8 mouse cellular contexts compared by ENCODE assay signal in genomic region chr5:110286446-110287083, GRCm38 (mm10). TPM values are rescaled to one million over a fixed set of nuclear protein-coding genes. Genes with fewer than 3 reads are reported as not detected.
DNase-seq lines count a peak whose midpoint lies in the region; ATAC-seq and TF ChIP-seq lines count a peak whose summit lies in the region.

No protein-coding gene starts in this region.

- no peaks in the 10 kb centered on the region for H3K27me3 ChIP-seq in heart, embryonic 14.5 days (ENCODE audit: control insufficient read depth, insufficient read depth, low read length)
- H3K27me3 ChIP-seq in G1E (ENCODE audit: insufficient read depth, low read length), result no peaks in the 10 kb centered on the region
- peaks cover 25% of the 10 kb centered on the region for H3K27me3 ChIP-seq in hindbrain, embryonic 10.5 days (ENCODE audit: insufficient read depth, poor library complexity, severe bottlenecking)
- peaks cover 11% of the 10 kb centered on the region; the same call in 1 of the 2 replicates for H3K27me3 ChIP-seq in midbrain, embryonic 11.5 days (ENCODE audit: control insufficient read depth, insufficient read depth, low read length)

- no peak for DNase-seq in heart, postnatal 4 days
- no peak for DNase-seq in G1E (ENCODE audit: low spot score)
- DNase-seq in hindbrain, embryonic 10.5 days (ENCODE audit: low spot score), result no peak
- DNase-seq in midbrain, embryonic 11.5 days (ENCODE audit: low spot score, missing footprints), result no peak
- no peak for DNase-seq in layer of hippocampus, postnatal 10 days (ENCODE audit: low spot score in 2 of 2)
- no peak for DNase-seq in layer of hippocampus, postnatal 25 days (ENCODE audit: extremely low spot score in 1 of 2, low spot score in 1 of 2)
- no peak for DNase-seq in adrenal gland, adult 8-10 months

- peaks cover 24% of the 10 kb centered on the region for H3K36me3 ChIP-seq in heart, embryonic 14.5 days (ENCODE audit: control insufficient read depth, insufficient read depth, low read length)
- H3K36me3 ChIP-seq in G1E (replicated peaks), result peaks cover 51% of the 10 kb centered on the region
- peaks cover 29% of the 10 kb centered on the region for H3K36me3 ChIP-seq in hindbrain, embryonic 10.5 days
- no peaks in the 10 kb centered on the region; the same call in 1 of the 2 replicates for H3K36me3 ChIP-seq in midbrain, embryonic 11.5 days (ENCODE audit: control insufficient read depth, insufficient read depth, low read length)

- peaks cover 2 to 12% of the 10 kb centered on the region in 2 experiments; a peak in 3 of 4 replicates for H3K4me1 ChIP-seq in heart, embryonic 14.5 days (ENCODE audit: control insufficient read depth in 2 of 2, insufficient read depth in 2 of 2, low read length in 2 of 2)
- peaks cover 55% of the 10 kb centered on the region for H3K4me1 ChIP-seq in G1E (ENCODE audit: insufficient read depth, low read depth, low read length)
- peaks cover 22% of the 10 kb centered on the region for H3K4me1 ChIP-seq in hindbrain, embryonic 10.5 days (replicated peaks)
- peaks cover 2% of the 10 kb centered on the region; the same call in 1 of the 2 replicates for H3K4me1 ChIP-seq in midbrain, embryonic 11.5 days (ENCODE audit: control insufficient read depth, insufficient read depth, low read length)

- no peaks in the 10 kb centered on the region for H3K9me3 ChIP-seq in heart, embryonic 14.5 days (ENCODE audit: control insufficient read depth, low read length)
- no peaks in the 10 kb centered on the region for H3K9me3 ChIP-seq in G1E (replicated peaks)
- H3K9me3 ChIP-seq in hindbrain, embryonic 10.5 days, result no peaks in the 10 kb centered on the region
- H3K9me3 ChIP-seq in midbrain, embryonic 11.5 days (ENCODE audit: control insufficient read depth, low read length), result no peaks in the 10 kb centered on the region

- peak overlapping the region; percentile 64 to 91 for H3K4me3 ChIP-seq in heart, embryonic 14.5 days (ENCODE audit: control insufficient read depth in 1 of 2, insufficient read depth in 1 of 2, low read depth in 1 of 2, low read length in 2 of 2)
- peak overlapping the region; percentile 86 for H3K4me3 ChIP-seq in G1E (ENCODE audit: low read depth, low read length)
- H3K4me3 ChIP-seq in hindbrain, embryonic 10.5 days, result peak overlapping the region; percentile 62
- H3K4me3 ChIP-seq in midbrain, embryonic 11.5 days (ENCODE audit: low read depth, low read length), result peak overlapping the region; percentile 75

- 4% methylated on average over 30 of the region's 31 CpGs for WGBS in heart, embryonic 14.5 days
- WGBS in hindbrain, embryonic 10.5 days, result 3% methylated on average over 31 of the region's 31 CpGs
- 4% methylated on average over 28 of the region's 31 CpGs for WGBS in midbrain, embryonic 11.5 days

- ATAC-seq in heart, embryonic 14.5 days (ENCODE audit: insufficient number of reproducible peaks, insufficient read depth, low FRiP score, low read depth), result peak; percentile 53; the same call in 1 of the 2 replicates
- 0 out of 2 replicates have a peak, but pooled peaks have one; percentile 5 for ATAC-seq in G1E (ENCODE audit: extremely low read depth, insufficient number of reproducible peaks, low FRiP score, poor library complexity, severe bottlenecking)
- peak; percentile 78 for ATAC-seq in midbrain, embryonic 11.5 days (ENCODE audit: low FRiP score)

- no peak for TF ChIP-seq CTCF in G1E (IDR thresholded peaks at IDR 0.05; ENCODE audit: low read depth, low read length)

- peak overlapping the region; percentile 98 for H3K4me2 ChIP-seq in heart, embryonic 14.5 days (ENCODE audit: low read length)
- H3K4me2 ChIP-seq in midbrain, embryonic 11.5 days, result peak overlapping the region; percentile 83

- peak overlapping the region; percentile 81 for H3K9ac ChIP-seq in heart, embryonic 14.5 days (ENCODE audit: low read length)
- H3K9ac ChIP-seq in midbrain, embryonic 11.5 days (ENCODE audit: low read length), result peak overlapping the region; percentile 84

- H3K27ac ChIP-seq in heart, embryonic 14.5 days (replicated peaks in 1 of 2; ENCODE audit: control insufficient read depth in 1 of 2, insufficient read depth in 1 of 2, low read depth in 2 of 2, low read length in 2 of 2), result peak overlapping the region in 1 of 2 experiments; percentile 34; a peak in 2 of 4 replicates
- peak overlapping the region; percentile 90 for H3K27ac ChIP-seq in hindbrain, embryonic 10.5 days
- 0 out of 2 replicates have a peak overlapping the region, but pooled peaks have one; percentile 20 for H3K27ac ChIP-seq in midbrain, embryonic 11.5 days (ENCODE audit: low read depth, low read length)

RNA-seq across cellular contexts. Expression of gene Pole, which starts 0.5 kb away (rescaled TPM):
- polyA plus RNA-seq in heart, embryonic 14.5 days (2014; fragmentation: Nextera tagmentation; extraction: Ambion mirVana), result 16.1 and 19.6 TPM in 2 replicates
- 10 to 100 TPM; 20.9 to 22.0 TPM for total RNA-seq in heart, postnatal 4 days (2021)
- total RNA-seq in G1E (2014; fragmentation: Nextera tagmentation) (139 and 144 TPM in 2 replicates), G1E (2017) (64.6 and 67.2 TPM in 2 replicates)
- polyA plus RNA-seq in G1E (2012), result 30.0 and 30.9 TPM in 2 replicates
- 33.4 and 44.2 TPM in 2 replicates for polyA plus RNA-seq in hindbrain, embryonic 10.5 days (2016; fragmentation: Nextera tagmentation; extraction: Ambion mirVana)
- 39.4 and 39.6 TPM in 2 replicates for polyA plus RNA-seq in midbrain, embryonic 11.5 days (2014; fragmentation: Nextera tagmentation; extraction: Ambion mirVana)
- 1 to 10 TPM; 4.8 to 7.6 TPM for total RNA-seq in layer of hippocampus, postnatal 10 days (2021)
- total RNA-seq in layer of hippocampus, postnatal 25 days (2021), result 1 to 10 TPM; 1.3 to 1.8 TPM
- total RNA-seq in adrenal gland, adult 8-10 months (2022), result 1 to 10 TPM; 2.8 to 3.6 (median 3.1) TPM

RNA-seq across cellular contexts. Expression of gene Pxmp2, which starts 0.6 kb away (rescaled TPM):
- 14.6 and 19.4 TPM in 2 replicates for polyA plus RNA-seq in heart, embryonic 14.5 days (2014; fragmentation: Nextera tagmentation; extraction: Ambion mirVana)
- 10 to 100 TPM; 23.3 to 25.0 TPM for total RNA-seq in heart, postnatal 4 days (2021)
- total RNA-seq in G1E (2014; fragmentation: Nextera tagmentation), result 13.0 and 17.5 TPM in 2 replicates
- 12.9 and 15.6 TPM in 2 replicates for total RNA-seq in G1E (2017)
- 41.4 and 52.9 TPM in 2 replicates for polyA plus RNA-seq in G1E (2012)
- 12.1 and 14.4 TPM in 2 replicates for polyA plus RNA-seq in hindbrain, embryonic 10.5 days (2016; fragmentation: Nextera tagmentation; extraction: Ambion mirVana)
- 11.5 and 13.3 TPM in 2 replicates for polyA plus RNA-seq in midbrain, embryonic 11.5 days (2014; fragmentation: Nextera tagmentation; extraction: Ambion mirVana)
- total RNA-seq in layer of hippocampus, postnatal 10 days (2021), result 1 to 10 TPM; 8.5 to 9.5 TPM
- 10 to 100 TPM in 1 of 2 experiments, 1 to 10 TPM in 1; 10.0 to 12.6 TPM for total RNA-seq in layer of hippocampus, postnatal 25 days (2021)
- 10 to 100 TPM in 1 of 4 experiments, 1 to 10 TPM in 3; 6.2 to 15.7 (median 9.6) TPM for total RNA-seq in adrenal gland, adult 8-10 months (2022)

RNA-seq across cellular contexts. Expression of gene Pgam5, which starts 16.9 kb away (rescaled TPM):
- polyA plus RNA-seq in heart, embryonic 14.5 days (2014; fragmentation: Nextera tagmentation; extraction: Ambion mirVana), result 56.3 and 58.3 TPM in 2 replicates
- total RNA-seq in heart, postnatal 4 days (2021), result 10 to 100 TPM; 41.4 to 42.8 TPM
- total RNA-seq in G1E (2014; fragmentation: Nextera tagmentation) (52.8 and 69.2 TPM in 2 replicates), G1E (2017) (67.0 and 76.5 TPM in 2 replicates)
- polyA plus RNA-seq in G1E (2012), result 20.9 and 23.8 TPM in 2 replicates
- 92.7 and 98.0 TPM in 2 replicates for polyA plus RNA-seq in hindbrain, embryonic 10.5 days (2016; fragmentation: Nextera tagmentation; extraction: Ambion mirVana)
- polyA plus RNA-seq in midbrain, embryonic 11.5 days (2014; fragmentation: Nextera tagmentation; extraction: Ambion mirVana), result 90.4 and 97.6 TPM in 2 replicates
- total RNA-seq in layer of hippocampus, postnatal 10 days (2021), result 10 to 100 TPM; 66.2 to 73.7 TPM
- 10 to 100 TPM; 62.5 to 63.2 TPM for total RNA-seq in layer of hippocampus, postnatal 25 days (2021)
- 10 to 100 TPM; 49.0 to 59.0 (median 56.8) TPM for total RNA-seq in adrenal gland, adult 8-10 months (2022)

RNA-seq across cellular contexts. Expression of gene Ankle2, which starts 55.8 kb away (rescaled TPM):
- polyA plus RNA-seq in heart, embryonic 14.5 days (2014; fragmentation: Nextera tagmentation; extraction: Ambion mirVana), result 25.4 and 27.3 TPM in 2 replicates
- 10 to 100 TPM; 27.9 to 29.8 TPM for total RNA-seq in heart, postnatal 4 days (2021)
- total RNA-seq in G1E (2014; fragmentation: Nextera tagmentation) (42.6 and 52.7 TPM in 2 replicates), G1E (2017) (34.3 and 40.7 TPM in 2 replicates)
- polyA plus RNA-seq in G1E (2012), result 8.1 and 11.7 TPM in 2 replicates
- polyA plus RNA-seq in hindbrain, embryonic 10.5 days (2016; fragmentation: Nextera tagmentation; extraction: Ambion mirVana), result 29.6 and 30.4 TPM in 2 replicates
- polyA plus RNA-seq in midbrain, embryonic 11.5 days (2014; fragmentation: Nextera tagmentation; extraction: Ambion mirVana), result 37.5 and 43.7 TPM in 2 replicates
- 10 to 100 TPM; 32.0 to 40.6 TPM for total RNA-seq in layer of hippocampus, postnatal 10 days (2021)
- 10 to 100 TPM; 36.1 to 41.3 TPM for total RNA-seq in layer of hippocampus, postnatal 25 days (2021)
- total RNA-seq in adrenal gland, adult 8-10 months (2022), result 10 to 100 TPM; 44.0 to 55.5 (median 52.7) TPM

RNA-seq across cellular contexts. Expression of gene P2rx2, which starts 56.4 kb away (rescaled TPM):
- polyA plus RNA-seq in heart, embryonic 14.5 days (2014; fragmentation: Nextera tagmentation; extraction: Ambion mirVana), result not detected in 2 replicates
- not detected for total RNA-seq in heart, postnatal 4 days (2021)
- total RNA-seq in G1E (2014; fragmentation: Nextera tagmentation) (not detected in 2 replicates), G1E (2017) (not detected in 2 replicates)
- not detected in 2 replicates for polyA plus RNA-seq in G1E (2012)
- 0.57 and 0.92 TPM in 2 replicates for polyA plus RNA-seq in hindbrain, embryonic 10.5 days (2016; fragmentation: Nextera tagmentation; extraction: Ambion mirVana)
- 0.88 and 0.92 TPM in 2 replicates for polyA plus RNA-seq in midbrain, embryonic 11.5 days (2014; fragmentation: Nextera tagmentation; extraction: Ambion mirVana)
- total RNA-seq in layer of hippocampus, postnatal 10 days (2021), result 1 to 10 TPM; 2.4 to 2.9 TPM
- under 1 TPM in 1 of 2 experiments, not detected in 1; 0.75 TPM for total RNA-seq in layer of hippocampus, postnatal 25 days (2021)
- 1 to 10 TPM; 1.1 to 2.2 (median 1.5) TPM for total RNA-seq in adrenal gland, adult 8-10 months (2022)

Comparison
In these comparisons a context has a peak if more than half of its experiments do, and no peak if none do; other contexts are left out.
1. ATAC-seq: peak in every context shown above with its lines; median percentile 78 in midbrain, embryonic 11.5 days; 53 in heart, embryonic 14.5 days; 5 in G1E.